Mouse (Mus musculus) cerebellum, postnatal 14 days (tissue): ENCODE data around the gene Cap1.

ENCODE experiments used
- DNase-seq, 2 experiments: peaks; one replicate each; pipeline ENCODE4 v3.0.0; 2021; ENCODE audit warnings: mixed read lengths in 2 of 2

Cap1 gene

GRCm38 (mm10) chr4:122885768-122886578 is at the start of gene Cap1:
Gene Cap1, minus strand, starts transcription at chr4:122886056.
- peak; percentile 96 to 97 for DNase-seq

GRCm38 (mm10) chr4:122933857-122934256 is 48.0 kb upstream of the Cap1 start:
- DNase-seq, result no peak

GRCm38 (mm10) chr4:122933051-122933591 is 47.3 kb upstream of the Cap1 start:
- DNase-seq, result no peak

- no peak for DNase-seq
Observed at GRCm38 (mm10) chr4:122932239-122932978, 46.6 kb upstream of the Cap1 start.

- no peak for DNase-seq
Observed at GRCm38 (mm10) chr4:122930939-122931590, 45.2 kb upstream of the Cap1 start.

- DNase-seq, result no peak
Observed at GRCm38 (mm10) chr4:122923392-122924344, 37.8 kb upstream of the Cap1 start.

- DNase-seq, result no peak
Observed at GRCm38 (mm10) chr4:122922841-122923240, 37.0 kb upstream of the Cap1 start.

- no peak for DNase-seq
Observed at GRCm38 (mm10) chr4:122915985-122916384, 30.1 kb upstream of the Cap1 start.

- DNase-seq, result no peak
Observed at GRCm38 (mm10) chr4:122914186-122914585, 28.3 kb upstream of the Cap1 start.

- DNase-seq, result peak in 1 of 2 experiments; percentile 15
Observed at GRCm38 (mm10) chr4:122912613-122913012, 26.8 kb upstream of the Cap1 start.

- peak; percentile 30 to 57 for DNase-seq
Observed at GRCm38 (mm10) chr4:122910577-122910976, 24.7 kb upstream of the Cap1 start.

- DNase-seq, result no peak
Observed at GRCm38 (mm10) chr4:122909572-122910189, 23.8 kb upstream of the Cap1 start.

GRCm38 (mm10) chr4:122905359-122905758 is 19.5 kb upstream of the Cap1 start:
- no peak for DNase-seq

- no peak for DNase-seq
Observed at GRCm38 (mm10) chr4:122903709-122904108, 17.9 kb upstream of the Cap1 start.

- DNase-seq, result peak in 1 of 2 experiments; percentile 46
Observed at GRCm38 (mm10) chr4:122902156-122902555, 16.3 kb upstream of the Cap1 start.

- DNase-seq, result peak; percentile 81 to 82
Observed at GRCm38 (mm10) chr4:122898313-122898712, 12.5 kb upstream of the Cap1 start.

- no peak for DNase-seq
Observed at GRCm38 (mm10) chr4:122897750-122898149, 11.9 kb upstream of the Cap1 start.

- DNase-seq, result no peak
Observed at GRCm38 (mm10) chr4:122892157-122892556, 6.3 kb upstream of the Cap1 start.

- DNase-seq, result peak; percentile 19 to 48
Observed at GRCm38 (mm10) chr4:122891597-122891996, 5.7 kb upstream of the Cap1 start.

GRCm38 (mm10) chr4:122890881-122891481 is 5.1 kb upstream of the Cap1 start:
- DNase-seq, result peak; percentile 97 to 98

GRCm38 (mm10) chr4:122887336-122887735 is 1.5 kb upstream of the Cap1 start:
- DNase-seq, result no peak
